Mouse (Mus musculus) thymus, adult 2 months (tissue): ENCODE measurements at regions not wholly inside any gene's neighbourhood (a gene's known extent, or its start where the extent isn't known, plus 50 kb on each side); places are given as distances from the start of the nearest gene placed in this dataset.

Experiments used
- DNase-seq: peaks from one replicate; pipeline ENCODE4 v3.0.0; 2021
- H3K27ac ChIP-seq: fragments of 200-500 bp; 2 replicates; pipeline ENCODE4 v1.5.1; 2012; ENCODE audit warnings: low read length, control low read depth; ENCODE audit not compliant: control insufficient read depth, insufficient read depth
- H3K27me3 ChIP-seq: fragments of 200-500 bp; 2 replicates; pipeline ENCODE4 v1.6.1; 2012; ENCODE audit warnings: mild to moderate bottlenecking, low read length, moderate library complexity, mixed read lengths; ENCODE audit not compliant: control insufficient read depth, insufficient read depth
- H3K36me3 ChIP-seq: fragments of 200-500 bp; 2 replicates; pipeline ENCODE4 v1.6.1; 2012; ENCODE audit warnings: mild to moderate bottlenecking, low read length, moderate library complexity; ENCODE audit not compliant: control insufficient read depth, insufficient read depth
- H3K4me1 ChIP-seq: fragments of 200-500 bp; replicated peaks from 2 replicates; pipeline ENCODE4 v1.6.1; 2012; ENCODE audit warnings: low read length; ENCODE audit not compliant: control insufficient read depth, insufficient read depth
- H3K4me3 ChIP-seq: fragments of 200-500 bp; 2 replicates; pipeline ENCODE4 v1.5.1; 2012; ENCODE audit warnings: mild to moderate bottlenecking, low read length, control low read depth, moderate library complexity; ENCODE audit not compliant: control insufficient read depth, insufficient read depth
- CTCF ChIP-seq: fragments of 200-500 bp; IDR thresholded peaks from 2 replicates; pipeline ENCODE4 v1.5.1; 2012; ENCODE audit warnings: mild to moderate bottlenecking, control low read depth, low read length, moderate library complexity, borderline replicate concordance; ENCODE audit not compliant: control insufficient read depth, poor library complexity, insufficient read depth; ENCODE audit errors: extremely low read depth
- POLR2A ChIP-seq: fragments of 200-500 bp; IDR thresholded peaks from 2 replicates; pipeline ENCODE4 v1.6.1; 2012; ENCODE audit warnings: mild to moderate bottlenecking, low read length, control low read depth, moderate library complexity; ENCODE audit not compliant: control insufficient read depth, poor library complexity, insufficient read depth; ENCODE audit errors: extremely low read depth
- WGBS: fragments of 180-500 bp; shearing (Covaris S2); methylation state at CpG from one replicate; pipeline ENCODE4 v1.1.7; 2018; 5-methylcytosine and 5-hydroxymethylcytosine counted together

DNA sequence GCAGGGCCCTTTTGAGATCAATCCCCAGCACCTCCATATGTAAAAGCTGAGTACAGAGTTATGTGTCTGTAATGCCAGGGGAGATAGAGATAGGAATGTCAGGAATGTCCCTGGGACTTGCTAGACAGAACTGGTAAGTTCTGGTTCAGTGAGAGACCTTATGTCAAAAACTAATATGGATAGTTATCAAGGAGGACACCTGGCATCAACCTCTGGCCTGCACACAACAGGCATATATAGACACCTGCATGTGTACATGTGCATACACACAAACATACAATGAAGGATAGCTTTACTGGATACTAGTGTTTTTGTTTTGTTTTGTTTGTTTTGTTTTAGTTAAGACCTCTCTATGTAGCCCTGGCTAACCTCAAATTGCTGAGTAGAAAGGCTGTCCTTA is 254.1 kb downstream of the Ccdc91 start:
- no peaks in the 10 kb centered on the region for H3K27me3 ChIP-seq
- no peak overlapping the region for H3K4me3 ChIP-seq
- no peak overlapping the region for H3K27ac ChIP-seq
- TF ChIP-seq POLR2A (no peak), CTCF (no peak)
- H3K36me3 ChIP-seq, result no peaks in the 10 kb centered on the region
- H3K4me1 ChIP-seq, result no peaks in the 10 kb centered on the region
- no peak for DNase-seq

DNA sequence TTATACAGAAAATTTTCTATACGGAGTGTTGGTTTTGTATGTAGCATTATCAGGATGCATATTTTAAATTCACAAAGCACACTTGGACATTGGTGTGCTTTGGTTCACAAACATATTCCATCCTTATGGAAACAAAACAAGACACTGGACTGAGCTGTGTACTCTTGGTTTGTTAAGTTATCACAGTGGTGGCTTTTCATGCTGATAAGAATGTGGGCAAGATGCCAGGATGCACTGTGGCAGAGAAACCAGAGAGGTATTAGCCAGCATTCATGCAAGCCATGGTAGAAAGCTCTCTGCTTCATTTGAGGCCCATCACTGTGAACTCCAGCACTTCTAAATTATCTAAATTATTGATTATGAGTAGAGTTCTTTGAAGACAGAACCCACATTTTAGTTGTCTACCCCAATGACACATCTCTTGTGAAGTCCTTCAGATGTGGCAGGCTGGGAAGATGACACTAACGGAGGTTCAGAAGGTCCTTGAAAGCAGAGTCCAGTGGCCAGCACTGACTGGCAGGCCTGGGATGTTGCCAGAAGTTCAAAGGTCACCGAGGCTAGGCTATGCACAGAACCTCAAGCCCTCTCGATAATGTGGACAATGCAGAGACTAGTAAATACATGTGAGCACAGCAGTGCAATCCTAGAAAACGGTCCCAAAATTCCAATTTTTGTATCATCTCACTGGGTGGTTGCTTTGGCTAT is 263.1 kb downstream of the Ccdc91 start:
- Histone ChIP-seq H3K36me3 (no peaks in the 10 kb centered on the region), H3K27me3 (no peaks in the 10 kb centered on the region), H3K4me3 (no peak overlapping the region), H3K27ac (no peak overlapping the region), H3K4me1 (no peaks in the 10 kb centered on the region)
- TF ChIP-seq POLR2A, result no peak
- TF ChIP-seq CTCF, result no peak
- WGBS, result 93% methylated on average over 5 of the region's 5 CpGs
- no peak for DNase-seq

DNA sequence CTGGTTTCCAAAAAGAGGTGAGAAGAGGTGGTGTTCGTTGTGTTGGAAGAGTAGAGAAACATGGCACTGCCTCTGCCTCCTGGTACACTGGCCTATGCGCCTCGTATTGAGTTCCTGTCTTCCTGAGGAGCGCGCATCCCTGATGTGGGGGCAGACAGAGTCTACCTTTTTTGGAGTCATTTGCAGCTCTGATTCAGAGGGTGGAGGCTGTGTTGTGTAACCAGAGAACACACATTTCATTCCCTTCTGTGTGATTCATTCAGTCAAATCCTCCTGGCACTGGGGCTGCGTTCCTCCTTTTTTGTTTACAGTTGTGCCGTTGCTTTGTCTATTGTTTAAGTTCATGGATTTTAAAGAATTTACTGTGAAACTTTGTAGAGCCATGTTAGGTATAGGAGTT is 265.8 kb downstream of the Ccdc91 start:
- no peaks in the 10 kb centered on the region for H3K27me3 ChIP-seq
- no peak overlapping the region for H3K4me3 ChIP-seq
- TF ChIP-seq POLR2A, result no peak
- TF ChIP-seq CTCF, result no peak
- 88% methylated on average over 7 of the region's 7 CpGs for WGBS
- DNase-seq, result no peak
- no peaks in the 10 kb centered on the region for H3K36me3 ChIP-seq
- no peaks in the 10 kb centered on the region for H3K4me1 ChIP-seq
- no peak overlapping the region for H3K27ac ChIP-seq

DNA sequence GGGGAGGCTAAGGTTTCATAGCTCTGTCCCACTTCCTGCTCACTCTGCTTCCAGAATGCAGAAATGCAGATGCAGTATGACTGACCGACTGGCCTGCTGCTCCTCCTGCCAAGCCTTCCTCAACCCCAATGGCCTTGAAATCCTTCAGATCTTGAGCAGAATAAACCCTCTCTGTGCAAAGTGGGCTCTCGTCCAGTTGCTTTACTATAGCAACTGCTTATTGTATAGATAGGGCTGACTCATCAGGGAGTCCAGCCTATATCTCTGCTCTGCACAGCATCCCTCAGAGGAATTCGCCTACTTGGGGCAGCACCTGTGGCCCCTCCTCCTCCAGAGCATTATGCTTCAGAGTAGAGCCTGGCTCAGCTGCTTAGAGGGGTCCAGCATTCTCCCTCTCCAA is 268.5 kb downstream of the Ccdc91 start:
- WGBS, result 83% methylated on average over 3 of the region's 3 CpGs
- Histone ChIP-seq H3K27me3 (no peaks in the 10 kb centered on the region), H3K27ac (no peak overlapping the region), H3K4me3 (no peak overlapping the region), H3K36me3 (no peaks in the 10 kb centered on the region), H3K4me1 (no peaks in the 10 kb centered on the region)
- no peak for TF ChIP-seq CTCF
- TF ChIP-seq POLR2A, result no peak
- no peak for DNase-seq

DNA sequence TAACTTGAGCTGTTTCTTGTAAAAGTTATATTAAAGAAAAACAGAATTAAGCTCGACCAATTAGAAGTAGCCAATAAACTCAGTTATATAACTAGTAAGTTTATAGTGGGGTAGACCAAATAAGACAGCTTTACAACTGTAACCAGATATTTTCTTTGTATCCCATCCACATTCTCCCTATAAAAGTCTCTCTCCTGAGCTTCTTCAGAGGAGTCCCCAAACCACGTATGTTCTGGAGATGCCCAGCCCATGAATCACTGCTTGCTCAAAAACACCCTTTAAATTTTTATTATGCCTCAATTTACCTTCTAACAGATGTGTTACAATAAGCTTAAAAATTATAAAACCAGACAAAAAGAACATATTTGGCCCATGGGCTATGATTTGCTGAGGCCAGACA is 270.1 kb downstream of the Ccdc91 start:
- H3K4me3 ChIP-seq, result no peak overlapping the region
- no peak for TF ChIP-seq CTCF
- TF ChIP-seq POLR2A, result no peak
- H3K27ac ChIP-seq, result no peak overlapping the region
- no peaks in the 10 kb centered on the region for H3K27me3 ChIP-seq
- no peak for DNase-seq
- WGBS, result 90% methylated on average over 2 of the region's 2 CpGs
- H3K36me3 ChIP-seq, result no peaks in the 10 kb centered on the region
- H3K4me1 ChIP-seq, result no peaks in the 10 kb centered on the region

DNA sequence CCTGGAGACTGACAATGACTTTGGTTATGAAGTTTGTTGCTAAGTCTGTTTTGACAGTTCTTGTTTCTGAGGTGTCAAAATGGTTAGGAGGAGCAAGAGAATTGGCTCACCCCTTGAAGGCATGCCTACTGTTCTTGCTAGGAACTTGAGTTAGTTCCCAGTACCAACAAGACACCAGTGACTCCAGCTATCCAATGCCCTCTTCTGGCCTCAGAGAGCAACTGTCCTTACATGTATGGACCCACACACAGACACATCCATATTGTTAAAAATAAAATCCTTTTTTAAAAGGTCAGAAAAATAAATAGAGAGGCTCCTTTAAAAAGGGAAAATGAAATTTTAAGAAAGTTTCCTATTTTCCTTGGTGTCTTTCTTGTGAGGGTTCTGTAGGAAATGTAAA is 272.3 kb downstream of the Ccdc91 start:
- TF ChIP-seq POLR2A (no peak), CTCF (no peak)
- Histone ChIP-seq H3K27me3 (no peaks in the 10 kb centered on the region), H3K4me3 (no peak overlapping the region), H3K27ac (no peak overlapping the region), H3K36me3 (no peaks in the 10 kb centered on the region), H3K4me1 (no peaks in the 10 kb centered on the region)
- no peak for DNase-seq

- H3K4me3 ChIP-seq, result no peak overlapping the region
- no peak for DNase-seq
- H3K27me3 ChIP-seq, result no peaks in the 10 kb centered on the region
- TF ChIP-seq POLR2A, result no peak
- TF ChIP-seq CTCF, result no peak
- no peaks in the 10 kb centered on the region for H3K4me1 ChIP-seq
- H3K36me3 ChIP-seq, result no peaks in the 10 kb centered on the region
- 64% methylated on average over 2 of the region's 2 CpGs for whole genome bisulfite sequencing
- no peak overlapping the region for H3K27ac ChIP-seq
Measured at GRCm38 (mm10) chr6:147752301-147752700, 276.7 kb downstream of the Ccdc91 start.
